Comparison of ENCODE assay signal across 9 mouse cellular contexts in genomic region chr4:32248236-32248635, GRCm38 (mm10). TPM values are rescaled to one million over a fixed set of nuclear protein-coding genes. Genes with fewer than 3 reads are reported as not detected.
A peak's percentile ranks its signal among the peaks of the same experiment; 100 is the strongest.
DNase-seq lines count a peak whose midpoint lies in the region; ATAC-seq and TF ChIP-seq lines count a peak whose summit lies in the region.
"Had no signal": no experiment of that assay in that cellular context is flagged by ENCODE, and none has a peak within 500 bp of the region (broad histone marks: within the 10 kb centered on the region; RNA-seq: fewer than 3 reads in every experiment).

No protein-coding gene starts in this region.

- WGBS in large intestine, adult 2 months = 46% methylated on average over 6 of the region's 6 CpGs
- whole genome bisulfite sequencing in lung, postnatal 0 days = 21% methylated on average over 6 of the region's 6 CpGs

- ATAC-seq in CD4-positive, CD25-positive, alpha-beta regulatory T cell, adult 4 months = peak; percentile 44
- ATAC-seq in activated CD4-positive, CD25-positive, alpha-beta regulatory T cell, adult 4 months = peak; percentile 34
- ATAC-seq in granulocyte monocyte progenitor cell, adult 5-6 weeks (replicated peaks; ENCODE audit: poor library complexity, severe bottlenecking) = peak; percentile 50
- ATAC-seq in lung, postnatal 0 days = peak; percentile 9

- H3K36me3 ChIP-seq in lung, postnatal 0 days (ENCODE audit: insufficient read depth, low read length) = no peaks in the 10 kb centered on the region
- H3K36me3 ChIP-seq: hindbrain, embryonic 15.5 days had no signal

- peaks cover 29% of the 10 kb centered on the region for H3K4me1 ChIP-seq in lung, postnatal 0 days (ENCODE audit: insufficient read depth, low read depth, low read length)

- H3K9ac ChIP-seq in lung, postnatal 0 days (replicated peaks; ENCODE audit: low read depth) = no peak overlapping the region
- H3K9ac ChIP-seq: hindbrain, embryonic 15.5 days had no signal

- no peak overlapping the region for H3K4me3 ChIP-seq in lung, postnatal 0 days (ENCODE audit: low read depth, low read length)
- H3K4me3 ChIP-seq: hindbrain, embryonic 15.5 days had no signal

- TF ChIP-seq EP300 in lung, postnatal 0 days (IDR thresholded peaks at IDR 0.05) = no peak

- TF ChIP-seq CTCF in lung, postnatal 0 days (IDR thresholded peaks at IDR 0.05) = peak; percentile 95

- H3K27me3 ChIP-seq in lung, postnatal 0 days (replicated peaks; ENCODE audit: insufficient read depth, low read length) = no peaks in the 10 kb centered on the region
- H3K27me3 ChIP-seq: hindbrain, embryonic 15.5 days had no signal

- no peaks in the 10 kb centered on the region for H3K9me3 ChIP-seq in lung, postnatal 0 days (ENCODE audit: low read length)
- H3K9me3 ChIP-seq: hindbrain, embryonic 15.5 days had no signal

- no peak overlapping the region for H3K4me2 ChIP-seq in lung, postnatal 0 days (replicated peaks; ENCODE audit: low read depth, low read length)
- H3K4me2 ChIP-seq: hindbrain, embryonic 15.5 days had no signal

- no peak overlapping the region for H3K27ac ChIP-seq in lung, postnatal 0 days (ENCODE audit: low read length)
- H3K27ac ChIP-seq: hindbrain, embryonic 15.5 days had no signal

- DNase-seq in cerebellum, postnatal 4 days (ENCODE audit: low spot score in 2 of 2) = peak; percentile 41 to 75
- peak; percentile 27 for DNase-seq in large intestine, adult 2 months (ENCODE audit: low read depth, low spot score)
- peak; percentile 83 for DNase-seq in lung, postnatal 0 days (ENCODE audit: low spot score)
- peak; percentile 78 for DNase-seq in right cerebral cortex, postnatal 4 days
- DNase-seq in urinary bladder, postnatal 36 days (ENCODE audit: low spot score in 2 of 2) = peak; percentile 77 to 82

RNA-seq across cellular contexts. Expression of gene Bach2, which starts 9.6 kb away (rescaled TPM):
- 10 to 100 TPM; 21.5 to 23.6 TPM for polyA plus RNA-seq in CD4-positive, CD25-positive, alpha-beta regulatory T cell, adult 4 months (2017; shearing (Covaris generic))
- polyA plus RNA-seq in activated CD4-positive, CD25-positive, alpha-beta regulatory T cell, adult 4 months (2017; shearing (Covaris generic)) = 10 to 100 TPM; 11.8 to 17.2 TPM
- 0.67 and 4.9 TPM in 2 replicates for total RNA-seq in granulocyte monocyte progenitor cell, adult 5-6 weeks (2014; fragmentation: Nextera tagmentation)
- under 0.01 and 0.17 TPM in 2 replicates for total RNA-seq in granulocyte monocyte progenitor cell, adult 5-6 weeks (2017)
- 1.6 and 2.7 TPM in 2 replicates for polyA plus RNA-seq in large intestine, adult 2 months (2012; rRNA removed)
- 8.7 and 8.8 TPM in 2 replicates for polyA plus RNA-seq in lung, postnatal 0 days (2015; fragmentation: Nextera tagmentation; extraction: Ambion mirVana)

Comparison
In these comparisons a context has a peak if more than half of its experiments do, and no peak if none do; other contexts are left out.
1. DNase-seq: peak in every context shown above with its lines; median percentile 83 in lung, postnatal 0 days; 80 in urinary bladder, postnatal 36 days; 78 in right cerebral cortex, postnatal 4 days; 58 in cerebellum, postnatal 4 days; 27 in large intestine, adult 2 months.